Mouse (Mus musculus) megakaryocyte-erythroid progenitor cell, adult 5-6 weeks (primary cell): ENCODE results near the gene Thoc5. TPM values are rescaled to one million over a fixed set of nuclear protein-coding genes. Genes with fewer than 3 reads are reported as not detected.

Experiments
- ATAC-seq: replicated peaks from 2 replicates; pipeline ENCODE4 v1.8.0; 2016; ENCODE audit warnings: mild to moderate bottlenecking, inconsistent platforms; ENCODE audit not compliant: severe bottlenecking, poor library complexity, low FRiP score, low TSS enrichment
- total RNA-seq, 2 experiments: library from RNA; stranded (forward) in 1 of 2; stranded (reverse) in 1 of 2; fragments of 200-1000, 215-1000 nt in 1 of 2; fragments of >200 nt in 1 of 2; fragmentation: Nextera tagmentation in 1 of 2; gene quantifications; 2 replicates each; pipeline ENCODE4 v1.2.3; 2014 to 2017

The Thoc5 gene
- total RNA-seq (2014; fragmentation: Nextera tagmentation): 38.3 and 51.3 TPM in 2 replicates
- 66.9 and 68.5 TPM in 2 replicates for total RNA-seq (2017)

DNA sequence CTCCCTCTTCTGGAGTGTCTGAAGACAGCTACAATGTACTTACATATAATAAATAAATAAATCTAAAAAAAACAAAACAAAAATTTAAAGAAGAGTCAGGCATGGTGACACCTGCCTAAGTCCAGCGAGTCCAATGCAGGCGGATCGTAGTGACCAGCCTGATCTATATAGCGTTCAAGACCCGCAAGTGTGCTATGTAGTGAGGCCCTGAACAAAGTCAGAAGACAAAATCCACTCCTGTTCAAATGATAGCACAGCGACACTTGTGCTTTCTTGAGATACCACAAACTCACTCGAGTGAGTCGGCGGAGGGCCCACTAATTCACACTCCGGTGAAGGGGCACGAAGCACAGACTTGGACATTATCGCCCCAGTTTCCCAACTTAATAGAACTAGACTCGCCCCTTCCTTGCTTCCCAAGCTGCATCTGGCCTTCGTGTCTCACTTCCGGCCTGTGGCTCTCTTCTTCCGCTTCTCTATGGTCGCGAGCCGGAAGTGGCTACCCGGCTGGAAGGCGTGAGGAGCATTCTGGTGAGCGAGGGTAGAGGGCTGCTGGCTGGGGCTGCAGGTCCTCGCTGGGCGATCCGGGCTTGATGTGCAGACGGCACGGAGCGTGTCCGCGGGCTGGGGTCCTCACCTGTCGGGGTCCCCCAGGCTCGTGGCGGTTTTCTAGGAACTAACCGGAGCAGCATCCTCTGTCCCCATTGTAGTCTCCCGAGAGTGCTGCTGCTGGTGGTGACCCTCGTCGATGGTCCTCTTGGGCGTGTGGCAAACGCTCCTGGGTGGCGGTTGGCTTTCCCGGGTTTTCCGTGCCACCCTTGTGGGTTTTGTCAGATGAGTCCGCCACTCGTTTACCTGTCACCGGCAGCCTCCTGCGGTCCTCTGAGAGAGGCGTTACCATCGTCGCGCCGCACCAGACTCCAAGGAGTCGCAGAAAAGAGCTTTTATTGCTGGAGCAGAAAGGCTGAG lies at the start of gene Thoc5:
TSS of gene Thoc5 (plus strand) at position 473 of the 969 bp plus-strand sequence.
- peak; percentile 97 for ATAC-seq

GRCm38 (mm10) chr11:4848483-4849248 lies 46.5 kb upstream of the Thoc5 start:
- ATAC-seq: peak; percentile 45

DNA sequence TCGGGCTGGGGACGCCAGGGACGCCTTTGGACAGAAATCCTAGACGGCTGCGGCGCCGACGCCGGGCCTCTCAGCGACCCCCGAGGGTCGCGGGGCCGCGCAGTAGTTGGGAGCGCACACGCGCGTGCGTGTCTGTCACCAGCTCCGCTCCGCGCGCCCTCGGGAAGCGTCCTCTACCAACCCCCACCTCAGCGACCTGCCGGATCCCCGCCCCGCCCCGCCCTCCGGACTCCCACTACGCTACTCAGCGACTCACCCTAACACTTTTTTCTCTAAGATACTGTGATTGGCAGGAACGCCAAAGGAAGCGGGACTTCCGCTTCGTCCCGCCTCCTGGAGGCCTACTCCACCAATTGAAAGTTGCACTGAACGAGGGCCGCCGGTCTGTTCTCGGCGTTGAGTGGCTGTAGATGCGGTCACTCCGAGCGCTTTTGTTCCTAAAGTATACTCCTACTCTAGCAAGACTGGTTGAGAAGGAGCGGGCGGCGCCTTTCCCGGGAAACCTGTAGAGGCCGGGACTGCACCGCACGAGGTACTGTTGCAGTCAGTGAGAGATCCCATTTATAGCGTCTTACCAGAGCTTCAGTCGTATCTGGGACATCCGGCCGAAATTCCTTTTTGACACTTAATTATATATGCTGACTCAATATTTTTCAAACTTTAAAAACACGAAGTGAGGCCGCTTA lies 45.7 kb upstream of the Thoc5 start, which contains the start of gene Nf2:
TSS of gene Nf2 (minus strand) at position 279 of the 686 bp plus-strand sequence.
- ATAC-seq: peak; percentile 99

DNA sequence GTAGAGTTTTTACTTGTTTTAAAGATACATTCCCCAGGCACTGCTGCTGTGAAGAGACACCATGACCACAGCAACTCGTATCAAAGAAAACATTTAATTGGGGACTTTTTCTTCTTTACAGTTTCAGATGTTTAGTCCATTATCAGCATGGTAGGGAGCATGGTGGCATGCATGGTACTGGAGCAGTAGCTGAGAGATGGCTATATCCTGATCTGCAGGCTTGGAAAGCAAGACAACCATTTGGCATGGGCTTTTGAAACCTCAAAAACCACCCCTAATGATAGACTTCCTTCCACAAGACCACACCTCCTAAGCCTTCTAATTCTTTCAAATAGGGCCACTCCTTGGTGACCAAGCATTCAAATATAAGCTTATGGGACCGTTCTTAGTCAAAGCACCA lies 44.7 kb upstream of the Thoc5 start:
- ATAC-seq: no peak

DNA sequence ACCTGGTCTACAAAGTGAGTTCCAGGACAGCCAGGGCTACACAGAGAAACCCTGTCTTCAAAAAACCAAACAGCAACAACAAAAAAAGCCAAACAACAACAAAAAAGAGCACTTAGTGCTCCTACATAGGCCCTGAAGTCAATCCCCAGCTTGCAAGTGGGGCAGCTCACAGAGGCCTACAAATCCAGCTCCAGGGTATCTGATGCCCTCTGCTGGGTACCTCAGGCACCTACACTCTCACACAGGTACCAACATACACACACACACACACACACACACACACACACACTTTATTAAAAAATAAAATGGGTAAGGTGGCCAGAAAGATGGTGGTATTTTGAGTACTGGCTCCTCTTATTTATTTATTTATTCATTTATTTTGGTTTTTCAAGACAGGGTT lies 42.1 kb upstream of the Thoc5 start:
- ATAC-seq: no peak

DNA sequence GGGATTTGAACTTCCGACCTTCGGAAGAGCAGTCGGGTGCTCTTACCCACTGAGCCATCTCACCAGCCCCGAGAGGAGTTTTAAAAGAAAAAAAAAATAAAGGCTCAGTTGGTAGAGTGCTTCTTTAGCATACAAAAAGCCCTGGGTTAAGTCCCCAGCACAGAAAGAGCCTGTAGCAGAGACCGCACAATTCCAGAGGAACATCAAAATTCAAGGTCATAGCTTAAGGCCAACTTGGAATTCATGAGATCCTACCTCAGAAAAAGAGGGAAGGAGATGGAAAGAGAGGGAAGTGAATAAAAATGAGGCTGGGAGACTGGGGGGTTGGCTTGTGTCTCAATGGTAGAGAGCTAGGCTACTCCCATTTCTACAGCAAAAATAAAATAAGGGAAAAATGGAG lies 40.9 kb upstream of the Thoc5 start:
- no peak for ATAC-seq

- ATAC-seq: no peak
Measured at GRCm38 (mm10) chr11:4858416-4858815, 36.7 kb upstream of the Thoc5 start.

GRCm38 (mm10) chr11:4860986-4861385 lies 34.1 kb upstream of the Thoc5 start:
- no peak for ATAC-seq

DNA sequence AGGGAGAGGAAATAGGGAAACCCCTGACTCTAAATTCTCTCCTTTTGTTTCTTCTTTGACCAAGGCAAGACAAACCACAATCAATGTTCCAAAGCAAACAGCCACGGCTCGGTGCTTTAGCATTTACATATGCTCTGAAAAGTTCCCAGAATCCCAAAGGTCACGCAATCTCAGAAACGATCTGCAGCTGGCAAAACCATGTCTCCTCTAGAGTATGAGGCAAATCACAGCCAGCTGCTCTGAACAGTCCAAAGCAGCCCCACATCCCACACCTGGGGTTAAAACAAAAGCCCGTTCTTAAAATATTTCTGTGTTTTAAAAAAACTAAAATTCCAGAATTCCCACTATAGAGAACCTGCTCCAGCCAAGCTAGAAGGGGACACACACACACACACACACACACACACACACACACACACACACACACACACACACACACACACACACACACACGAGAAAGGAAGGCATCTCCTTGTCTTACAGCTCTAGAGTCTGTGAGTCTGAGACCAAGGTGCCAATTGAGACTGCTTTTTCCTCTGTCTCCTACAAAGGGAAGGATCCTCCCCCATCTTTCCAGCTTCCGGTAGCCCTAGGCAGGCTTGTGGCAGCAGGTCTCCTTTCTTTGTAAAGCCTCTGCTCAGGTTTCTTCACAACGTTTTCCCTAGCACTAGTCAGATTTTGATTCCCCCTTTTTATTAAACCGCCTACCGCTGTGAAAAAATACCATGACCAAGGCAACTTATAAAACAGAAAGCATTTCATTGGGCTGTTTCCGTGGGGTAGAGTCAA lies 33.1 kb upstream of the Thoc5 start:
- no peak for ATAC-seq

DNA sequence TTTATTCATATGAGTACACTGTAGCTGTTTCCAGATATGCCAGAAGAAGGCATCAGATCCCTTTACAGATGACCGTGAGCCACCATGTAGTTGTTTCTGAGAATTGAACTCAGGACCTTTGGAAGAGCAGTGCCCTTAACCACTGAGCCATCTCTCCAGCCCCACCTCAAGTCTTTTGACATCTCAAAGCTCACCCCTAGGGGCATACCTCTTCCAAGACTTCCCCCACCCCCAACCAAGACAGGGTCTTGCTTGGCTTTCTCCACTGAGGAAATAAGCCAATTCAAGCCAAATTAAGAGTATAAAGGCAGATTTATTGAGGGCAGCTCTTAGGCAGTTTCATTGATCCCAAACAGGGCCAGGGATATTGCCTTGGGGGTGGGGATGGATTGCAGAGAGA lies 32.4 kb upstream of the Thoc5 start:
- no peak for ATAC-seq

DNA sequence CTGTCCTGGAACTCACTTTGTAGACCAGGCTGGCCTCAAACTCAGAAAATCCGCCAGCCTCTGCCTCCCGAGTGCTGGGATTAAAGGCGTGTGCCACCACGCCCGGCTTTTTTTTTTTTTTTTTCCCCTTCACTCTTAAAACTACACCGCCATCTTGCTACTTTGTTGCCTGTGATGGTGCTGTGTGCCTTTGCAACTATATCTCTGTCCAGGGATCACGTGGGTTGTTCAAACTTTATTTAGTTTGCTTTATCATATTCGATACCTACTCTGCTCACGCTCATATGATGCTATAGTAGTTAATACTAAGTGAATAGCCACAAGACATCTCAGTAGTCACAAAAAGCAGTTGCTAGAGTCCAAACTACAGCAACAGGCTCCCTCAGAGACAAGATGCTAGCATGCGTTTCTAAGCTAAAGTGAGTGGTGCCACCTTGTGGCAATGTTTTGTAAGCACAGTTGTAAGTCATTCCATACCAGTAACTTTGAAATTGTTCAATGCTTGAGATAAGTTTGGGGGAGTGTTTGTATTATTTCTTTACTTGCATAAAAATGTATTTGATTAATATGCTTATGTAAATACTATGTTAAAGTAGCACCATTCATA lies 29.4 kb upstream of the Thoc5 start:
- ATAC-seq: peak; percentile 90

- ATAC-seq: peak; percentile 97
Measured at GRCm38 (mm10) chr11:4873755-4874475, 21.2 kb upstream of the Thoc5 start, which contains the start of gene Nipsnap1. TSS of gene Nipsnap1 (plus strand) at chr11:4873951.

GRCm38 (mm10) chr11:4874551-4874950 lies 20.6 kb upstream of the Thoc5 start:
- peak; percentile 56; the same call in 1 of the 2 replicates for ATAC-seq

GRCm38 (mm10) chr11:4881087-4881486 lies 14.0 kb upstream of the Thoc5 start:
- no peak for ATAC-seq

DNA sequence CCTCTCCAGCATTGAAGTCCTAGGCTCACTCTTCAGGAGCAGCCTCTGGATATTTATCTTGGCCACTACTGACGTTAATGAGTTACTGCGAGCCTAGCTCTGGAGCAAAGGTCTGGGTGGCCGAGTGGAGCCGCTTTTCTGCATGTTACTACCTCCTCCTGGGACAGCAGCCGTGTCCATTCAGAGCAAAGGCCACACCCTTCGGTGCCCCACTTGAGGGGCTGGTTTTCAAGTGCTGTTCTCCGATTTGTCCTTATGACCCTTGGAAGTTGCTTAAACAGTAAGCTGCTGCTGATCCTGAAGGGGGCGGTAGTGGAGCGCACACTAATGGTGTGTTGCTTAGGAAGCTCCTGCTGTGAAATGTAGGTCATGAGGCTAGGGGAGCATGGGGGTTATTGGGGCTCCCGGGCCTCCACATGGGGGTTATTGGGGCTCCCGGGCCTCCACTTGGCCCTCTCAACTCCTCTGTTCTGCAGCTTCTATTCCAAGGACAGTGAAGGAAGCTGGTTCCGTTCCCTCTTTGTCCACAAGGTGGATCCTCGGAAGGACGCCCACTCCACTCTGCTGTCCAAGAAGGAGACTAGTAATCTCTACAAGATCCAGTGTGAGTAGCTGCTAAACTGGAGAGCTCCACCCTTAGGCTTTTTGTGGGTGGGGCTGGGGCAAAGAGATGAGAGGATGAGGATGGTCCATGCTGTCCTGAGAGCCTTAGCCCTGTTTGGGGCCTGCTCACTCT lies 12.1 kb upstream of the Thoc5 start:
- ATAC-seq: no peak

DNA sequence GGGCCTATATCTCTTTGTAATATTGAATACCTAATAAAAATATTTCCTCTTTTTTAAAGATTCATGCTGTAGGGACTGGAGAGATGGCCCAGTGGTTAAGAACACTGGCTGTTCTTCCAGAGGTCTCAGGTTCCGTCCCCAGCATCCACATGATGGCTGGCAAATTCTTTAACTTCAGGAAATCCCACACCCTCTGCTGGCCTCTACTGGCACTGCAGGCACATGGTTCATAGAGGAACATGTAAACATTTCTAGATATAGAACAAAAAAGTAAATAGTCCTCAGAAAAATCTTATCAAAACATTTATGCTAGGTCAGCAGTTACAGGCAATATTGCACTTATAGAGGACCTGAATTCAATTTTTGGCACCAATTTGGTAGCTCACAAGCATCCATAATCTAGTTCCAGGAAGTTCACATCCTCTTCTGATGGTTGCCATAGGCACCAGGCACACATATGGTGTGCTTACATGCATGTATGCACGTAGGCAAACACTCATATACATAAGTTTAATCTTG lies 9.7 kb upstream of the Thoc5 start:
- peak; percentile 67; the same call in 1 of the 2 replicates for ATAC-seq

DNA sequence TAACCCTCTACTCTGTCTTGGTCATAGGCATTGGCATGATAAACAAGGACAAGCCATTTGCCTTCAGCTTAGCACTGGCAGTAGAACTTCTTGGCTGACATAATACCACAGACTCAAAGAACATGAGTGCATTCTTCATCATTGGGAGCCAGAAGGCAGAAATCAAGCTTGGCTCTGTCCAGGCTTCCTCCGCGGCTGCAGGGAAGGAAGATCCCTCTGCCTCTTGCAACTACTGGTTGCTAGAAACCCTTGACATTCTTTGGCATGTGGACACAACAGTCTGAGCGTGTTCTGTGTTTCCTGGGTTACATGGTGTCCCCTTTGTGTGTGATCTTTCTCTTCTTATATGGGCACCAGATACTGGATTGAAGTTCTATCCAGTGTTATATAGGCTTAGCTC lies 8.1 kb upstream of the Thoc5 start:
- no peak for ATAC-seq
